Mouse (Mus musculus) left cerebral cortex, postnatal 4 days (tissue): ENCODE measurements around the gene Raver1. TPM values are rescaled to one million over a fixed set of nuclear protein-coding genes. Genes with fewer than 3 reads are reported as not detected.
A peak's percentile ranks its signal among the peaks of the same experiment; 100 is the strongest.

Source experiments
- DNase-seq: peaks from one replicate; pipeline ENCODE4 v3.0.0-alpha.2; 2022
- intact Hi-C: fragments of 180-260 bp; cut with DNase I; formaldehyde crosslinking; loops from one replicate; pipeline ENCODE4 v1.15.1; 2025
- total RNA-seq, 2 experiments: library from RNA; stranded (reverse); gene quantifications; 2 replicates each; pipeline ENCODE4 v1.2.3; 2021

Raver1 gene
- 10 to 100 TPM; 36.8 to 37.9 TPM for total RNA-seq

- intact Hi-C loops: no loop called here
- peak; percentile 99 for DNase-seq
Measured at GRCm38 (mm10) chr9:21091707-21092320, at the start of gene Raver1, which contains the start of gene Gm38431. Gene Raver1, minus strand, starts transcription at chr9:21092008. Gene Gm38431, minus strand, starts transcription at chr9:21091997.

- intact Hi-C loops: loop anchor here (10.0 kb wide), 1 partner anchor 104 kb away; the partner anchor contains the start of gene Icam5
- no peak for DNase-seq
Measured at GRCm38 (mm10) chr9:21138386-21138785, 46.6 kb upstream of the Raver1 start.

- DNase-seq: peak; percentile 56
- intact Hi-C loops: loop anchor here (10.0 kb wide), 1 partner anchor 102 kb away; the partner anchor contains the start of gene Icam5
Measured at GRCm38 (mm10) chr9:21137229-21137628, 45.4 kb upstream of the Raver1 start.

DNA sequence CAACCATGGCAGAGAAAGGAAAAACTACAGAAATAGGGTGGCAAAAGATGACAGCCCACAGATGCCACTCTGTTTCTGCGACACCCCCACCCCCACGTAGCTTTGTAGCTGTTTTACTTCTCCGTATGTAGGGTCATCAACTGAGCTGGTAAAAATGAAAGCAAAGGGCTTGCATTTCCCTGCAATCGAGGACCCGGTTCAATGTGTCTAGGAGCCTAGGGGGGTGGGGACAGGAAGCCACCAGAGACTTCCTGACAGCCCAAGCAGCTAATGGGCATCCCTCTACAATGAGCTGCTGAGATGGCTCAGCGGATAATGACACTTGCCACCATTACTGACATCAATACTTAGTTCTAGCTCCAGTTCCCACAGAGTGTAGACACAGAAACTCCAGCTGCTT is 44.6 kb upstream of the Raver1 start:
- no peak for DNase-seq
- intact Hi-C loops: loop anchor here (10.0 kb wide), 1 partner anchor 102 kb away; the partner anchor contains the start of gene Icam5

- intact Hi-C loops: loop anchor here (10.0 kb wide), 1 partner anchor 101 kb away; the partner anchor contains the start of gene Icam5
- DNase-seq: no peak
Measured at GRCm38 (mm10) chr9:21135941-21136381, 44.2 kb upstream of the Raver1 start.

- intact Hi-C loops: loop anchor here (10.0 kb wide), 1 partner anchor 101 kb away; the partner anchor contains the start of gene Icam5
- DNase-seq: no peak
Measured at GRCm38 (mm10) chr9:21135329-21135890, 43.6 kb upstream of the Raver1 start.

GRCm38 (mm10) chr9:21134595-21135328 is 43.0 kb upstream of the Raver1 start:
- intact Hi-C loops: loop anchor here (10.0 kb wide), 1 partner anchor 100 kb away; the partner anchor contains the start of gene Icam5
- DNase-seq: no peak

DNA sequence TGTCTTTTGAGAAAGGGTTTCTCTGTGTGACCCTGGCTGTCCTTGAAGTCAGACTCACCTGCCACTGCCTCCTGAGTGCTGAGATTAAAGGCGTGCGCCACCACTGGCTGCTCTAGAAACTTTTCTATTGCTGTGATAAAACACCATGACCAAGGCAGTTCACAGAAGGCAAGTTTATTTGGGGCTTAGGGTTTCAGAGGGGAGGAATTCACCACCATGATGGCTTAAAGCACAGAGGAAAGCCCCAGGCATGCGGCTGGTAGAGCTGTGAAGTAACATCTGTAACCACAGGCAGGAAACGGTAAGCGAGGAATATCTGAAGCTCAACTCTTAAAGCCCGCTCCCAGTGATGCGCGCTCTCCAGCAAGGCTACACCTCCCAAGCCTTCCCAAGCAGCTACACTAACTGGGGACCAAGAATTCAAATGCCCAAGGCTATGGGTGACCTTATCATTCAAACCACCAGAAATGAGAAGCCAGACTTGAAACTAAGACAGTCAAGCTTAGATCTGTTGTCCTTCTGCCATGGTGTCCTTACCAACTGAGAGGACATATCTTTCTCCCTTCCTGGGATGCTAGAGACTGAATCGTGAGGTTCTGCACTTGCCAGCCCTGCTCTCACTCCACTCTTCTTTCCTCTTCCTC is 41.4 kb upstream of the Raver1 start:
- intact Hi-C loops: loop anchor here (10.0 kb wide), 1 partner anchor 98 kb away; the partner anchor contains the start of gene Icam5
- no peak for DNase-seq

- no peak for DNase-seq
- intact Hi-C loops: loop anchor here (10.0 kb wide), 1 partner anchor 97 kb away; the partner anchor contains the start of gene Icam5
Measured at GRCm38 (mm10) chr9:21132102-21132775, 40.4 kb upstream of the Raver1 start.

DNA sequence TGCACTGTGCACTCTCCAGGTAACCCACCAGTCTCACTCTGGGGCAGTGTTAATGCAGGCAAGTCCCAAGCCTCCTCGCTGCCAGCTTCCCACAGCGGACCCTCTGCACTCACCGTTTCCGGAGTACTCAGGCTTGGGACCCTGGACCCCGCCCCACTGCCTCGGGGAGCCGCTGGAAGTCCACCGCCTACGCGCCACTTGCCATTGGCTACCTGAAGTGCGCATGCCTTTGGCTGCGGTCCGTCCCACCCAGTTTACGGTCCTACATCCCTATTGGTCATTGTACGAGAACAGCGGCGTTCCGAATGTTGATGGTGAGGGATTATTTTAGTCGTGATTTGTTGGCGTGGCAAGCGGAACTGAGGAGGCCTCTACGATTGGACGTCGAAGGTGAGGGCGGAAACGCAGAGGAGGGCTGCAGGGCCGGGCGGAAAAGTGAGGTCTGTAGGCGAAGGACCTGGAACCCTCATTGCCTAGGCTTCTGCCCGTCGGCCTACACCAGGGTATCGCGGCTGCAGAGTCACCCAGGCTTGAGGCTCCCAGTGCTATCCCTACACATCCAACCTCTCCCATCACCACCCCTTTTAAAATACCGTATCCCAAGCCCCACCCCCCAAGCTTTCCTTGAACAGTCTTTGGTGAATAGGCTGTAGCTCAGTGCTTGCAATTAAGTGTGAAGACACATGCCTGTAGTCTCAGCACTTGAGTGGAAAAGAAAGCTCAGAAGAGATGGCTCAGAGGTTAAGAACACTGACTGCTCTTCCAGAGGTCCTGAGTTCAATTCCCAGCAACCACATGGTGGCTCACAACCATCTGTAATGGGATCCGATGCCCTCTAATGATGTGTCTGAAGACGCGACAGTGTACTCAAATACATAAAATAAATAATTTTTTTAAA is 39.5 kb upstream of the Raver1 start, which contains the start of gene Tyk2:
Gene Tyk2, minus strand, starts transcription at position 185 of the 898 bp plus-strand sequence.
- intact Hi-C loops: loop anchor here (10.0 kb wide), 1 partner anchor 97 kb away; the partner anchor contains the start of gene Icam5
- DNase-seq: peak; percentile 90

- no peak for DNase-seq
- intact Hi-C loops: no loop called here
Measured at GRCm38 (mm10) chr9:21126259-21126627, 34.4 kb upstream of the Raver1 start.

GRCm38 (mm10) chr9:21125502-21126258 is 33.9 kb upstream of the Raver1 start:
- DNase-seq: no peak
- intact Hi-C loops: no loop called here

DNA sequence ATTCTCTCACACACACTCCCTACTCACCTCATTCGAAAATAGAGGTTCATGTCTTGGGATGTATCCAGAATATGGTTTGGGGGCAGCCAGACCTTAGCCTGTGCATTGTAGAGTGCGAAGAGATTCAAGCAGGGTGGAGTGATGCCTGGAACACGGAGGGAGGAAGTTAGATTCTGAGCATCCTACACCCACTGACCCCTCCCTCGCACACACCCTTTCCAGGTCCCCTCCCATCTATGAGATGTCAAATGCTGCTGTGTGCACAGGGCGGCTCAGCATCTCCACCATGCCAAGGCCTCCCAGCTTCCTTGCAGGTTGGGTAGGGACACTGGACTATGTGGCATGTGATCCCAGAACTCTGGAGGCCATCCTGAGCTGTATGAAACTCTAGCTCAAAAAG is 33.0 kb upstream of the Raver1 start:
- intact Hi-C loops: no loop called here
- no peak for DNase-seq

- intact Hi-C loops: no loop called here
- no peak for DNase-seq
Measured at GRCm38 (mm10) chr9:21121483-21121882, 29.7 kb upstream of the Raver1 start.

DNA sequence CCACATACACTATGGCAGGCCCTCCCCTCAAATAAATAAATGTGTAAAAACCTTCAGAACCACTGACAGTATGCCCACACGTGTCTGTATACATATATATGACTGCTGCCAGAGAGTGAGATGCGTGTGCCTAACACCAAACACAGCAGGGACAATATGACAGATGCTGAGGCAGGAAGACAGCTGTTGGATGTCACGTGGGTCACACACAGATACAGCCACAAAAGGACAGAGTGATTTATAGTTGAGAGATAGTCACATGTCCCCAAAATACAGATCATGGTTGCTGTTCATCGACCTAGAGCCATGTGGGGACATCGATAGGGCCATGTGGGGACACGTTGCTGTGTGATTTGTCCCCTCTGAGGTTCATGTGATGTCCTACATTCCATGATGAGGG is 25.3 kb upstream of the Raver1 start:
- no peak for DNase-seq
- intact Hi-C loops: no loop called here

GRCm38 (mm10) chr9:21115105-21115504 is 23.3 kb upstream of the Raver1 start:
- intact Hi-C loops: no loop called here
- no peak for DNase-seq

DNA sequence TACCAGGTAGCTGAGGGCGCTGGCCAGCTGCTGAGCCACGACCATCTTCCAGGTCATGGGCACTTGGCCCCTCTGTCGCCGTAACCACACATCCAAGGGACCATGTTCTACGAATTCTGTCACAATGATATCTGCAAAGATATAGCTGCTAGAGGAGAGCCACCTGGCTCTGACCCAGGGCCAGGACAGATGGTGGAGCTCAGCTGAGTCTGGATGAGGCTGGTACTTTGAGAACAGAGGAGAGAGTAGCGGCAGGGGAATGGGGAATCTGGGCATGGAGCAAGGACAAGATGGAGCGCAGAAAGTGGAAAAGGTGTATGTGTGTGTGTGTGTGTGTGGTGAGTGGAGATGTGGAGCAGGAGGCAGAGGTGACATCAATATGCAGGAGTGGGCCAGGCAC is 22.4 kb upstream of the Raver1 start:
- no peak for DNase-seq
- intact Hi-C loops: no loop called here

GRCm38 (mm10) chr9:21113751-21114150 is 21.9 kb upstream of the Raver1 start:
- DNase-seq: no peak
- intact Hi-C loops: no loop called here
